Mouse (Mus musculus): ENCODE results near the gene Hopx.

Gene Hopx

DNA sequence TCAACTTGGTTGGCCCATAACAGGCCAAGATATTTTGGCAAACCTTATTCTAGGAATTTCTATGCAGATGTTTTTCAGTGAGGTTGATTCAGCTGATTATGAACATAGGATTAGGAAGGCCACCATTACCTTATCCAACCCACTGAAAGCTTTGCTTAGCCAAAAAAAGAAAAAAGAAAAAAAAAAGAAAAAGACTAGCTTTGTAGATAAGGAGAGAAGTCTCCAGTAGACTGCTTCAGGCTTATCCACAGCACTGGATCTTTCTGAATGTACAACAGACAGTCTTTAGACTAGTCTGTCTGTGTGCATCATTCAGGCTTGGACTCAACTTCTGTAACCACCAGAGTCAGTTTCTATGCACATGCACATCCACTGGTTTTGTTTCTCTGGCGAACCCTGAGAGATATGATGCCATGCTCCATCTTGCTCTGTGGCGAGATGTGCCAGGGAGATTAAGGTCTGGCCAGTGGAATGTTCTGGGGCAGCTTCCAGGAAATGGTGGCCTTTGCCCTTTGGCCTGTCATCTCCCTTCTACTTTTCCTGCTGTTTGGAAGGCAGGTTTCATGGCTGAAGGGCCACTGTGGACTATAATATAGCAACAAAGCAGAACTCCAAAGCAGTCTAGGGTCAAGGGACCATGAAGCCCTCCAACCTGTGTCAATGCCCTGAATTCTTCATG, 17.7 kb upstream of the Hopx start:
- DNase-seq (ENCODE audit: low spot score in 2 of 2), result no peak

GRCm38 (mm10) chr5:77131879-77132278, 17.0 kb upstream of the Hopx start:
- no peak for DNase-seq (ENCODE audit: low spot score in 2 of 2)

GRCm38 (mm10) chr5:77130310-77131020, 15.5 kb upstream of the Hopx start:
- DNase-seq (ENCODE audit: low spot score in 2 of 2), result no peak

DNA sequence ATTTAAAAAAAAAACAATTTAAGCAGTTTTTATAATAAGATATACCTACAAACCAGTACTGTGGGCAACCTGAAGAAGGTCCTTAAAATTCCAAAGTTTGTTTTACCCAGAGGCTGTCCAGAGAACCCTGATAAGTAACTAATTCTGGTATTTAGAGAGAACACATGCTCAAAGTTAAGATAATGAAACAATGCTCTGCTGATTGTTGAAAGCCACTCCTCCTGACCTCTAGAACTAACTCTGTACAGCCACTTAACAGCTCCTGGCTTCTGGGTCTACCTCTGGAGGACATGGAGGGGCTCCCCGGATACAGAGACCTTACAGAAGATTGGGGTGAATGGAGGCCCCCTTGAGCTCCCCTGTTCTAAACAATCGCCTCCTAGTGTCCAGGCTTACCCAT, 15.0 kb upstream of the Hopx start:
- DNase-seq (ENCODE audit: low spot score in 2 of 2), result no peak

GRCm38 (mm10) chr5:77128854-77129253, 13.9 kb upstream of the Hopx start:
- no peak for DNase-seq (ENCODE audit: low spot score in 2 of 2)

- no peak for DNase-seq (ENCODE audit: low spot score in 2 of 2)
Measured at GRCm38 (mm10) chr5:77126415-77126968, 11.6 kb upstream of the Hopx start.

- DNase-seq (ENCODE audit: low spot score in 2 of 2), result no peak
Measured at GRCm38 (mm10) chr5:77124817-77125283, 9.9 kb upstream of the Hopx start.

DNA sequence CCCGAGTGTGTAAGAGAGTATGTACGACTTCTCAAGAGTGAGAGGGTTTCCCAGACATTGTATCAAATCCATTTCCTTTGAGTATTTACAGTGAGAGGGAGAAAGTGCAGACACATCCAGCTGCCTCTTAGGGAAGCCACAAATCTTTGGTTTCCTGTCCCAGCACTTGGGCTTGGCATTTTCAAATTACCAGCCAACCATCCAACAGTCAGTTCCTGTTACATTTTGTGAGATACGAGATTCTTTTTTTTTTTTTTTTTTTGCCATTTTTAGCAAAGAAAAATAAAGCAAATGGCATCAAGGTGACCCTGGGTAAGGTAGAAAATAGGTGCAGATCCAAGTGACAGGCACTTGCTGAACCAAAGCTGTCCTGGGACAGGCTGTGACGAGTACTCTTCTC, 9.2 kb upstream of the Hopx start:
- no peak for DNase-seq (ENCODE audit: low spot score in 2 of 2)

DNA sequence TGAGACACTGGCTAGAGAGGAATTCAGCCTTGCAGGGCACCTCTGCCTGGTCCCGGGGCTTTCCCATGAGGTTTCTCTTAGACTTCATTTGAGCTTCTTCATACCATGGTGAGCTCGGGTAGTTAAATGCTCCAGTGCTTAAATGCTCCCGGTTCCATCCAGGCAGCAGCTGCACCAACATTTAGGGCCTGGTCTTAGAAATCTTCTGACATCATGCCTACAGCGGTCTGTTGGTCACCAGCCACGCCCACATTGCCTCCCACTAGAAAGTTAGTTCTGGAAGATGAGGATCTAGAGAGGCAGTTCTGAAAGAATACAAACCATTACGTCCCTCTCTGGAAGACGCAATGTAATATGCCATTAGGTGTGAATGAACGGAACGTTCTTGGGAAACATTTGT, 8.7 kb upstream of the Hopx start:
- DNase-seq (ENCODE audit: low spot score in 2 of 2), result no peak

GRCm38 (mm10) chr5:77122254-77123192, 7.6 kb upstream of the Hopx start:
- DNase-seq (ENCODE audit: low spot score in 2 of 2), result peak; percentile 26 to 32

- DNase-seq (ENCODE audit: low spot score in 2 of 2), result no peak
Measured at GRCm38 (mm10) chr5:77120701-77121100, 5.8 kb upstream of the Hopx start.

DNA sequence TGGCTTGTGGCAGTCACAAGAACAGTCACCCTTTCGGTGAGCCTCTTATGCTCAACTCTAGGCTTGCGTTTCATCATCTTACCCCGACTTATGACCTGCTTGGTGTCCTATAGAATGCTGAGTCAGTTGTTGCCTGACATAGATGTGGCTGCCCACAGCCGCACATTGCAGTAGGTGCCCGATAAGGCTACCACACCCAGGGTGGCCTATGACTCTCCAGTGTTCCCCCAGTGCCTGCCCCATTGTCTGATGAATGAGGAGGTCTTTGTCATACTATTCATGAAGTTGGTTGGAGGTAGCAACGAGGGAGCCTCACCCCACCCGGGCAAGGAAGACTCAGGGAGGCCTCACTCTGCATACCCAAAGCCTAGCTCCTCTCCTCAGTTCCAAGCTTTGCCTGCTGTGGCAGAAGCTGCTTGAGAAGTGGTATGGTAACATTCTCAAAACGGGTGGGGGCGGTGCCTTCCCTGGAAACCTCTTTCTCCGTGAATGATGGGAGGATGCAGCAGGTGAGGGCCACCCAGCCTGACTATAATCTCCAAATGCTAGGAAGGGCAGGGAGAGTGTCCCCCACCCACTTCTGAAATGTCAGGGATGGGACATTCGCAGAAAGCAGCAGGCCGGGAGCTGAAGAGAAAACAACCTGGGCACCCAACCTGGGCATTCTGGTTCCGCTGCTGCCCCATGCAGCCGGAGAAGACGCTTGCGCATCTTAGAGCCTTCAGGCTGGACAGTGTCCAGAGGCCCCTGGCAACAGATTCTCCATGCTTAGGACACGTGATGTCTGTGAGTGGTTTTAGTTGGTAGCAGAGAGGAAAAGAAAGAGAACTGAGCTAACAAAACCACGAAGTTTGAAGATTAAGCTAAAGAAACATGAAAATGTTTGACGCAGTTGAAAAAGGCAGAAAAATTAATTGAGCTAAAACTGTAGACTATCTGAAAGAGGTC, 4.8 kb upstream of the Hopx start:
- no peak for DNase-seq (ENCODE audit: low spot score in 2 of 2)

GRCm38 (mm10) chr5:77115732-77116131, 811 bp upstream of the Hopx start:
- no peak for DNase-seq (ENCODE audit: low spot score in 2 of 2)

DNA sequence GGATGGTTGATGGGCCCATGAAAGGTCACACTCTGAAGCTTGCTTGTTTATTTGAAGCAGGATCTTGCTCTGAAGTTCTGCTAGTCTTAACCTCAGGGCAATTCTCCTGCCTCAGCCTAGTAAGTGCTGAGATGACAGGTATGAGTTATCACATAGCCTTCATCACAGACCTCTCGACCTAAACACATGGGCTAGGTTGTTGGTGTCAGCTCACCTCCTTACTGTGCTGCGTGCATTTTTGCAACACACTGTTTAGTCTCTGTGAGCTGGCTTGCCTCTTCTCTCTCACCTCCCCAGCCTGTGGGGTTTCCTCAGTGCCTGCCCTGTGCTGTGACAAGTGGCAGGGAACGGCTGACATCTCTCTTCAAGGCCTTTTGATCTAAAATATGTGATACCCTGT, 1.1 kb downstream of the Hopx start:
- no peak for DNase-seq (ENCODE audit: low spot score in 2 of 2)

DNA sequence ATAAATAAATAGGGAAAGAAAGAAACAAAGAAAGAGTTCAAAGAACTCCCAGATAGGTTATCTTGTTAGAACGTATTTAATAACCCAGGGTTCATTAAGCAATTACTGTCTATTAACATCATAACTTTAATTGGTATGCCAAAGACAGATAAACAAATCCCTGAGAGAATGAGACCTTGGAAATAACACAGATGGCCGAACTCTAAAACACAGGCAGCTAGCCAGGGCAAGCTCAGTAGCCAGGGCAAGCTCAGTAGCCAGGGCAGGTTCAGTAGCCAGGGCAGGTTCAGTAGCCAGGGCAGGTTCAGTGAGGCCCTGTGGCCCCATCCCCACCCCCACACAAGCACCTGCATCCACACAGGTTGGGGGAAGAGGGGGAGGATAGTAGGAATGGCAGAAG, 2.9 kb downstream of the Hopx start:
- DNase-seq (ENCODE audit: low spot score in 2 of 2), result no peak

- no peak for DNase-seq (ENCODE audit: low spot score in 2 of 2)
Measured at GRCm38 (mm10) chr5:77109814-77110213, 5.1 kb downstream of the Hopx start.

GRCm38 (mm10) chr5:77108806-77109205, 6.1 kb downstream of the Hopx start:
- no peak for DNase-seq (ENCODE audit: low spot score in 2 of 2)

DNA sequence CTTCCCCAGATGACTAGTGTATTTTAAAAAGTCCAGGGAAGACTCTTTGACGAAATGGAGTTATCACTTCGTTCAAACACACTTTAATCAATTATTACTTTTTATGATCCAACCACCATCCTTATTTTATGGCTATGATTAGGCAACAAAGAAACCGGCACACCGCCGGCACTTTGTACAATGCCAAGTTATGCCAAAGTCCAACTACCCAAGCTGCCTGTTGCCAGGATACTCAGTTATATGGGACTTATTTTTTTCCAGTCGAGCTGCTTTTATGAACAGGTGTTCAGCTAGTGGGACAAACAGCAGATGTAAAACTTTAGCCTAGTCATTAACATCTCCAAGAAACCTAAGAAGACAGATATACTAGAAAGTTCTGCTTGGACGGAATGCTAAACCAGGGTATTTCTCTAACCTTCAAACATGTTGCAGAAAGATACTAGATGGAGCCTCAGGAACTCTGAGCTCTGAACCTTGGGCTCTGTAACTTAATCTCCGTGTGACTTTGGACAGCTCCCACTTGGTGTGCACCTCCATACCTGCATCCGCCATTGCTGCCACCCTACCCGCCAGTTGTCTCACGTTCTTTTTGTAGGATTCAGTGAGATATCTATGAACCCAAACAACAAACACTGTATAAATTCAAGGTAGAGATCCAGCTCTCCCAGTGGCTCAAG, 7.6 kb downstream of the Hopx start:
- DNase-seq (ENCODE audit: low spot score in 2 of 2), result no peak

GRCm38 (mm10) chr5:77102522-77103365, 12.2 kb downstream of the Hopx start:
- no peak for DNase-seq (ENCODE audit: low spot score in 2 of 2)

Measured in frontal cortex, postnatal 14 days (tissue).